Mouse (Mus musculus) heart, adult 2 months (tissue): ENCODE measurements around the gene Pard3. TPM values are rescaled to one million over a fixed set of nuclear protein-coding genes. Genes with fewer than 3 reads are reported as not detected.

Source experiments
- DNase-seq, 2 experiments: peaks; one replicate each; pipeline ENCODE4 v3.0.0; 2021
- H3K27ac ChIP-seq: fragments of 200-600 bp; 2 replicates; pipeline ENCODE4 v1.8.1; 2022
- H3K27me3 ChIP-seq: fragments of 200-500 bp; 2 replicates; pipeline ENCODE4 v1.6.1; 2012; ENCODE audit warnings: mild to moderate bottlenecking, low read length, inconsistent platforms, mixed read lengths; ENCODE audit not compliant: control insufficient read depth, insufficient read depth
- H3K36me3 ChIP-seq: fragments of 200-500 bp; 2 replicates; pipeline ENCODE4 v1.6.1; 2012; ENCODE audit warnings: low read length, inconsistent platforms; ENCODE audit not compliant: control insufficient read depth, insufficient read depth
- H3K4me1 ChIP-seq: fragments of 200-500 bp; 2 replicates; pipeline ENCODE4 v1.6.1; 2011; ENCODE audit warnings: low read length; ENCODE audit not compliant: control insufficient read depth, insufficient read depth
- H3K4me3 ChIP-seq: fragments of 200-600 bp; 2 replicates; pipeline ENCODE4 v1.8.1; 2022
- H3K79me2 ChIP-seq: fragments of 200-500 bp; replicated peaks from 2 replicates; pipeline ENCODE4 v1.6.1; 2012; ENCODE audit warnings: mild to moderate bottlenecking, inconsistent platforms, low read length, moderate library complexity, mixed read lengths; ENCODE audit not compliant: control insufficient read depth, insufficient read depth
- H3K9ac ChIP-seq: fragments of 200-500 bp; 2 replicates; pipeline ENCODE4 v1.6.1; 2012; ENCODE audit warnings: low read depth, mild to moderate bottlenecking, control low read depth, inconsistent platforms, low read length, mixed read lengths
- CTCF ChIP-seq: fragments of 200-600 bp; IDR thresholded peaks from 2 replicates; pipeline ENCODE4 v1.8.1; 2022; ENCODE audit warnings: antibody characterized with exemption, mild to moderate bottlenecking, moderate library complexity
- EP300 ChIP-seq: fragments of 200-500 bp; IDR thresholded peaks from 2 replicates; pipeline ENCODE4 v1.6.1; 2011; ENCODE audit warnings: low read depth, low read length, control low read depth; ENCODE audit not compliant: insufficient read depth
- POLR2A ChIP-seq: fragments of 200-500 bp; IDR thresholded peaks from 2 replicates; pipeline ENCODE4 v1.6.1; 2011; ENCODE audit warnings: mild to moderate bottlenecking, low read depth, low read length, control low read depth; ENCODE audit not compliant: insufficient read depth
- WGBS: fragments of 180-500 bp; shearing (Covaris S2); methylation state at CpG from one replicate; pipeline ENCODE4 v1.1.7; 2018; 5-methylcytosine and 5-hydroxymethylcytosine counted together
- intact Hi-C: fragments of 180-260 bp; cut with DNase I; formaldehyde crosslinking; loops from one replicate; pipeline ENCODE4 v1.15.1; 2025
- polyA plus RNA-seq: library from polyadenylated mRNA; depleted of rRNA; stranded (reverse); fragments of >200 nt; gene quantifications from 2 replicates; pipeline ENCODE4 v1.2.3, GENCODE M21; 2012
- total RNA-seq, 2 experiments: library from RNA; stranded (reverse); gene quantifications; 2 replicates each; pipeline ENCODE4 v1.2.3; 2021

Pard3 gene
- total and polyA plus RNA-seq, 3 experiments, result 23.7 to 32.9 (median 30.1) TPM

DNA sequence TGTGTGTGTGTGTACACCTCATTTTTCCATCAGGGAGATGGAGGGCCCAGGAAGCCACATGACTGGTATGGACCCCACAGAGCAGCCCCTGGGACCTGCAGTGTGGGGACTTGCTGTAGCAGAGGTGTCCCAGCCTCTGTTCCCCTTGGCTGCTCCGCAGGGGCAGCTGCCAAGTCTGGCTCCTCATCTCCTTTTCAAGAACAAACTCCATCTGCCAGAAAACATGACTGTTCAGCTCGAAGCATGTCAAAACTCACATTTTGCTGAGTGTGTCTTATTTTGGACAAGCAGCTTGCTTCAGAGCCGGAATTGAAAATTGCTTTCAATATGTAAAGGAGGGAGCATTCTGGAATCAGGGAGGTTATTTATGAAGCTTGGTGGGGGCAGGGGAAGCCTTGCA lies 471.1 kb downstream of the Pard3 start:
- intact Hi-C loops, result no loop called here
- no peaks in the 10 kb centered on the region for H3K36me3 ChIP-seq
- no peak overlapping the region for H3K27ac ChIP-seq
- no peak for TF ChIP-seq POLR2A
- no peak for TF ChIP-seq EP300
- no peak for TF ChIP-seq CTCF
- no peak for DNase-seq
- H3K4me3 ChIP-seq, result no peak overlapping the region
- no peaks in the 10 kb centered on the region for H3K4me1 ChIP-seq
- H3K27me3 ChIP-seq, result no peaks in the 10 kb centered on the region
- no peak overlapping the region for H3K9ac ChIP-seq
- 52% methylated on average over 3 of the region's 3 CpGs for WGBS
- H3K79me2 ChIP-seq, result no peaks in the 10 kb centered on the region

GRCm38 (mm10) chr8:127535192-127535845 lies 471.6 kb downstream of the Pard3 start:
- H3K27ac ChIP-seq, result no peak overlapping the region
- intact Hi-C loops, result no loop called here
- 83% methylated on average over 8 of the region's 8 CpGs for WGBS

GRCm38 (mm10) chr8:127535846-127536220 lies 472.1 kb downstream of the Pard3 start:
- Histone ChIP-seq H3K4me3 (no peak overlapping the region), H3K79me2 (no peaks in the 10 kb centered on the region), H3K27ac (no peak overlapping the region), H3K4me1 (no peaks in the 10 kb centered on the region), H3K27me3 (no peaks in the 10 kb centered on the region), H3K9ac (no peak overlapping the region), H3K36me3 (no peaks in the 10 kb centered on the region)
- intact Hi-C loops, result no loop called here
- TF ChIP-seq EP300, result no peak
- no peak for TF ChIP-seq CTCF
- TF ChIP-seq POLR2A, result no peak
- WGBS, result 97% methylated on average over 1 of the region's 1 CpGs
- DNase-seq, result no peak

More at GRCm38 (mm10) chr8:127535192-127535845, 471.6 kb downstream of the Pard3 start:
- Histone ChIP-seq H3K9ac (no peak overlapping the region), H3K4me1 (no peaks in the 10 kb centered on the region), H3K79me2 (no peaks in the 10 kb centered on the region), H3K27me3 (no peaks in the 10 kb centered on the region), H3K36me3 (no peaks in the 10 kb centered on the region), H3K4me3 (no peak overlapping the region)
- DNase-seq, result no peak
- no peak for TF ChIP-seq EP300
- no peak for TF ChIP-seq POLR2A
- no peak for TF ChIP-seq CTCF

DNA sequence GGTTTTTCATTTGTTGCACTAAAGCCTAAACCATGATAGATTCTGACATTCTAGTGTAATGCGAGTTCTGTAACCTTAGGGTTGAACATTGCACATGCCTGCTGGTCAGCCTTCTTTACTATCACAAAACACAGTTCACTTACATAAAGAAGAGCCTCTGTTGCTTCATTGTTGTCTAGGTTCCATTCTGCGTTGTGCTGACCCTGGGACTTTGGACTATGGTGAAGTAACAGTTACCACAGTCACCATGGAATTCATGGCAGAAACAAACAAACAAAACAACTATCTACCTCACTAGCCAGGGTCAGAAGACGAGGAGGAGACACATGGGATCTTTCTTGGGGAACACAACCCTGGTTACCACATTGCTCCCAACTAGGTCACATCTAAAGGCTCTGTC lies 476.1 kb downstream of the Pard3 start:
- H3K4me1 ChIP-seq, result peaks cover 7% of the 10 kb centered on the region
- no peaks in the 10 kb centered on the region for H3K27me3 ChIP-seq
- intact Hi-C loops, result no loop called here
- H3K4me3 ChIP-seq, result no peak overlapping the region
- H3K9ac ChIP-seq, result no peak overlapping the region
- no peaks in the 10 kb centered on the region for H3K36me3 ChIP-seq
- H3K27ac ChIP-seq, result no peak overlapping the region
- 89% methylated on average over 3 of the region's 3 CpGs for WGBS
- no peak for DNase-seq
- no peak for TF ChIP-seq POLR2A
- no peak for TF ChIP-seq CTCF
- no peak for TF ChIP-seq EP300
- no peaks in the 10 kb centered on the region for H3K79me2 ChIP-seq

DNA sequence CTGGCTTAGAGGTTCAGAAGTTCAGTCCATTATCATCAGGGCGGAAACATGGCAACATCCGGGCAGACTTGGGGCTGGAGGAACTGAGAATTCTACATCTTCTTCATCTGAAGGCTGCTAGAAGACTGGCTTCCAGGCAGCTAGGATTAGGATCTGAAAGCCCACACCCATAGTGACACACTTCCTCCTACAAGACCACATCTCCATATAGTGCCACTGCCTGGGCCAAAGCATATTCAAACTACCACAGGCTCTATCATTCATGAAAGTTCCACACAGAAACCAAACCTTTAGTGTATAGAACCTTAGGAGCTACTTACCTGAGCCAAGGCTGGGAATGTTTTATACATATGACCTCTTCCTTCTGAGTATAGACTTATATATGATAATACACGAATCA lies 476.6 kb downstream of the Pard3 start:
- Histone ChIP-seq H3K79me2 (no peaks in the 10 kb centered on the region), H3K27ac (no peak overlapping the region), H3K4me1 (peaks cover 9% of the 10 kb centered on the region), H3K27me3 (no peaks in the 10 kb centered on the region), H3K9ac (no peak overlapping the region), H3K4me3 (no peak overlapping the region), H3K36me3 (no peaks in the 10 kb centered on the region; the same call in 1 of the 2 replicates)
- intact Hi-C loops, result no loop called here
- TF ChIP-seq EP300, result no peak
- no peak for TF ChIP-seq CTCF
- no peak for TF ChIP-seq POLR2A
- WGBS, result 90% methylated on average over 3 of the region's 3 CpGs
- no peak for DNase-seq

DNA sequence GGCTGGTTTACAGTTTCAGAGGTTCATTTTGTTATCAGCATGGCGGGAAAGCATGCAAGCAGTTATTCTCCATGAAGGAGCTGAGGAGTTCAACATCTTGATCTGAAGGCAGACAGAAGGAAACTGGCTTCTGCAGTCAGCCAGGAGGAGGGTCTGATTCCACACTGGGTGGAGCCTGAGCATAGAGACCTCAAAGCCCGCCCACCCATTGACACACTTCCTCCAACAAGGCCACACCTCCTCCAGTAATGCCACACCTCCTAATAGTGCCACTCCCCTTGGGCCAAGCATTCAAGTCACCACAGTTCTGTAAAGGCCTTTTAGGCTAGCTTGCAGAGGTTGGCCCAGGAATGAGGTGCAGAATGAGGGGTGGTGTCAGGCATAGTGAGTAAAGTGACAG lies 478.5 kb downstream of the Pard3 start:
- WGBS, result 94% methylated on average over 2 of the region's 2 CpGs
- H3K27ac ChIP-seq, result no peak overlapping the region
- H3K27me3 ChIP-seq, result no peaks in the 10 kb centered on the region

More for the DNA sequence above, 478.5 kb downstream of the Pard3 start:
- DNase-seq, result peak in 1 of 2 experiments; percentile 4
- Histone ChIP-seq H3K79me2 (no peaks in the 10 kb centered on the region), H3K36me3 (no peaks in the 10 kb centered on the region; the same call in 1 of the 2 replicates), H3K4me1 (peaks cover 12% of the 10 kb centered on the region), H3K4me3 (no peak overlapping the region), H3K9ac (no peak overlapping the region)
- TF ChIP-seq EP300 (no peak), POLR2A (no peak)
- intact Hi-C loops, result no loop called here
